Mouse (Mus musculus): ENCODE results near the gene Tmem231.

GRCm38 (mm10) chr8:111964351-111964750 is 30.7 kb upstream of the Tmem231 start:
- TF ChIP-seq GATA1 (IDR thresholded peaks at IDR 0.05; ENCODE audit: borderline replicate concordance, low read length) (no peak), FLI1 (IDR thresholded peaks at IDR 0.05; ENCODE audit: low read length) (no peak)

Data from megakaryocyte, embryonic 14.5 days (primary cell).